Mouse (Mus musculus) hindbrain, embryonic 12.5 days (tissue): ENCODE results near the gene Ddx49. TPM values are rescaled to one million over a fixed set of nuclear protein-coding genes. Genes with fewer than 3 reads are reported as not detected.
A peak's percentile ranks its signal among the peaks of the same experiment; 100 is the strongest.

Source experiments
- ATAC-seq: fragments of 200-750 bp; cut with Nextera tagmentation; 2 replicates; pipeline ENCODE4 v1.8.0; 2017; ENCODE audit warnings: moderate TSS enrichment; ENCODE audit not compliant: low FRiP score
- H3K27ac ChIP-seq: fragments of 300-500 bp; sonication (generic); 2 replicates; pipeline ENCODE4 v1.5.1; 2016; ENCODE audit warnings: mild to moderate bottlenecking
- H3K27me3 ChIP-seq: fragments of 300-500 bp; sonication (generic); 2 replicates; pipeline ENCODE4 v1.6.1; 2016; ENCODE audit warnings: mild to moderate bottlenecking
- H3K36me3 ChIP-seq: fragments of 300-500 bp; sonication (generic); 2 replicates; pipeline ENCODE4 v1.6.1; 2016; ENCODE audit warnings: mild to moderate bottlenecking
- H3K4me1 ChIP-seq: fragments of 300-500 bp; sonication (generic); 2 replicates; pipeline ENCODE4 v1.6.1; 2016
- H3K4me2 ChIP-seq: fragments of 300-500 bp; sonication (generic); replicated peaks from 2 replicates; pipeline ENCODE4 v1.6.1; 2016; ENCODE audit warnings: mild to moderate bottlenecking
- H3K4me3 ChIP-seq: fragments of 300-500 bp; sonication (generic); 2 replicates; pipeline ENCODE4 v1.5.1; 2016; ENCODE audit warnings: mild to moderate bottlenecking
- H3K9ac ChIP-seq: fragments of 300-500 bp; sonication (generic); 2 replicates; pipeline ENCODE4 v1.6.1; 2016; ENCODE audit warnings: mild to moderate bottlenecking, moderate library complexity
- H3K9me3 ChIP-seq: fragments of 300-500 bp; sonication (generic); replicated peaks from 2 replicates; pipeline ENCODE4 v1.6.1; 2016; ENCODE audit warnings: mild to moderate bottlenecking
- WGBS: fragments of 180-500 bp; shearing (Covaris S2); methylation state at CpG from one replicate; pipeline ENCODE4 v1.1.7; 2016; 5-methylcytosine and 5-hydroxymethylcytosine counted together
- polyA plus RNA-seq: library from polyadenylated mRNA; unstranded; fragments of >200 nt; fragmentation: Nextera tagmentation; extraction: Ambion mirVana; gene quantifications from 2 replicates; pipeline ENCODE4 v1.2.1, GENCODE M21; 2016

The Ddx49 gene
- polyA plus RNA-seq, 1 experiment from 2014 or later = 49.9 TPM

DNA sequence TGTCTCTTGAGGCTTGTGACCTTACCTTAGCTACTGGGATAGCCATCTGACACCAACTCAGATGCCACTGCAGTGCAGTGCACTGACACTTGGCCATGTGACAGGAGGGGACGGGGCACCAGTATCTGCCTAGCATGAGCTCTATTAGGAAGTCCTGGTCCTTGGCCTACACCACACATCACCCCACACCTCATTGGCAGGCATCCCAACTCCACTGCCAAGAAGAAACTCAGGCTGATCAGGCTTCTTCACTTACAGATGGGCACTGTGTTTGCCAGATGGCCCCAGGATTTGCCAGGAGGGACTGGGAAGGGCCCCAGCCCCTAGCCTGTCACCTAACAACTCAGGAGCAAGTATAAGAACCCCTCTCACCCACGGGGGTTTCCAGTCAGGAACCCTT is 11.1 kb upstream of the Ddx49 start:
- no peak overlapping the region for H3K4me3 ChIP-seq
- WGBS = 95% methylated on average over 2 of the region's 2 CpGs
- H3K27me3 ChIP-seq = no peaks in the 10 kb centered on the region
- ATAC-seq = no peak
- H3K4me2 ChIP-seq = no peak overlapping the region
- H3K4me1 ChIP-seq = peaks cover 35% of the 10 kb centered on the region
- no peaks in the 10 kb centered on the region for H3K9me3 ChIP-seq
- H3K36me3 ChIP-seq = peaks cover 46% of the 10 kb centered on the region
- H3K9ac ChIP-seq = no peak overlapping the region
- H3K27ac ChIP-seq = no peak overlapping the region

DNA sequence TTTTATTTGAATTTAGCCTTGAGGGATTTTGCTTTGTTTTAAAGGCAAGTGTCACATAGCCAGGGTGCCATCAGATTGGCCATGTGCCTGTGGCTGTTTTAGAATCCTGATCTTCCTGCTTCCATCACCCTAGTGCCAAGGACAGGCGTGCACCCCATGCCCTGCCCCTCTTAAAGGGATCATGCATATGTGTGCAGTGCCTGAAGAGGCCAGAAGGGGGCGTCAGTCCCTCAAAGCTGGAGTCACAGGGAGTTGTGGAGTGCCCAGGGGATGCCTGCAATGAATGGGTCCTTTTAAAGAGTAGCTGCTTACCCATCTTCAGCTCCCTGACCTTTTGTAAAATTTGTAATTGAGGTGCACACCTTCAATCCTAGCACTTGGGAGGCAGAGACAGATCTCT is 7.0 kb upstream of the Ddx49 start:
- Histone ChIP-seq H3K27me3 (no peaks in the 10 kb centered on the region), H3K4me3 (no peak overlapping the region), H3K27ac (no peak overlapping the region), H3K4me1 (no peaks in the 10 kb centered on the region), H3K4me2 (no peak overlapping the region), H3K9me3 (no peaks in the 10 kb centered on the region), H3K36me3 (peaks cover 84% of the 10 kb centered on the region), H3K9ac (no peak overlapping the region)
- ATAC-seq = no peak
- WGBS = 30% methylated on average over 2 of the region's 2 CpGs

DNA sequence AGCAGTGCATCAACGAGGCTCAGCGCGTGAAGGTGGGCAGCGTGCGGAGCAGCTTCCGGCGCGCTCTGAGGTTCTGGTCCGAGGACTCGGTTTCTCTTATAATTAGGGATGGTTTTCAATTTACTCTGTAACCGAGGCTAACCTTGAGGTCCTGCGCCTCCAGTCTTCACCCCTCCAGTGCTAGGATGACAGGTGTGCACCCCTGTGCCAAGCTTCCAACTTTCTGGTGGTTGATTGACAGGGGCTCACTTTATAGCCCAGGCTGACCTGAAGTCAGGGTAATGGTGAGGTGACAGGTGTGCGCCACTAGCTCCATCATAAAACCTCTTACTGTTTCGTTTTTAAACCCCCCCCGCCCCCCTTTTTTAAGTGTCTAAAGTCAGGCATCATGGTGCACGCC is 612 bp upstream of the Ddx49 start:
- H3K27ac ChIP-seq = peak overlapping the region; percentile 62; the same call in 1 of the 2 replicates
- WGBS = 4% methylated on average over 16 of the region's 16 CpGs
- peaks cover 50% of the 10 kb centered on the region for H3K36me3 ChIP-seq

GRCm38 (mm10) chr8:70300881-70301280 is 1.4 kb downstream of the Ddx49 start:
- Histone ChIP-seq H3K36me3 (peaks cover 54% of the 10 kb centered on the region), H3K4me1 (peaks cover 22% of the 10 kb centered on the region), H3K4me2 (0 out of 2 replicates have a peak overlapping the region, but pooled peaks have one; percentile 93)

More for the DNA sequence above, 612 bp upstream of the Ddx49 start:
- H3K4me2 ChIP-seq = peak overlapping the region; percentile 93
- H3K9me3 ChIP-seq = no peaks in the 10 kb centered on the region
- H3K4me1 ChIP-seq = peaks cover 22% of the 10 kb centered on the region
- peak overlapping the region; percentile 81 for H3K9ac ChIP-seq
- peak; percentile 41; the same call in 1 of the 2 replicates for ATAC-seq
- H3K4me3 ChIP-seq = peak overlapping the region; percentile 82
- no peaks in the 10 kb centered on the region for H3K27me3 ChIP-seq

GRCm38 (mm10) chr8:70293988-70294405 is 8.3 kb downstream of the Ddx49 start:
- Histone ChIP-seq H3K4me2 (no peak overlapping the region), H3K9ac (no peak overlapping the region), H3K4me1 (no peaks in the 10 kb centered on the region), H3K27me3 (no peaks in the 10 kb centered on the region), H3K27ac (no peak overlapping the region), H3K36me3 (peaks cover 91% of the 10 kb centered on the region), H3K4me3 (no peak overlapping the region), H3K9me3 (no peaks in the 10 kb centered on the region)
- ATAC-seq = no peak
- 82% methylated on average over 5 of the region's 5 CpGs for WGBS

More at GRCm38 (mm10) chr8:70300881-70301280, 1.4 kb downstream of the Ddx49 start:
- Histone ChIP-seq H3K9ac (no peak overlapping the region), H3K4me3 (no peak overlapping the region), H3K27me3 (no peaks in the 10 kb centered on the region), H3K27ac (no peak overlapping the region), H3K9me3 (no peaks in the 10 kb centered on the region)
- no peak for ATAC-seq
- WGBS = 82% methylated on average over 3 of the region's 3 CpGs

DNA sequence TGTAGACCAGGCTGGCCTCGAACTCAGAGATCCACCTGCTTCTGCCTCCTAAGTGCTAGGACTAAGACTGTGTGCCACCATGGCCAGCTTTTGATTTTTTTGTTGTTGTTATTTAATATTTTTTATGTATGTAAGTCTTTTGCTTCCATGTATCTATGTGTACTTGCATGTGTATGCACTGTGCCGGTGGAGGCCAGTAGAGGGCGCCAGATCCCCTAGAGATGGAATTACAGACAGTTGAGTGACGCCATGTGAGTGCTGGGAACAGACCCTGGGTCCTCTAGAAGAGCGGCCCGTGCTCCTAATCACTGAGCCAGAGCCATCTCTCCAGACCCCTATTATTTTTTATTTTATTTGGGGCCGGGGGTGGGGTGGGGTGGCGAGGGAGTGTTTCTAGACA is 15.6 kb downstream of the Ddx49 start:
- H3K4me1 ChIP-seq = peaks cover 18% of the 10 kb centered on the region
- no peak overlapping the region for H3K27ac ChIP-seq
- H3K4me2 ChIP-seq = no peak overlapping the region
- no peaks in the 10 kb centered on the region for H3K9me3 ChIP-seq
- H3K9ac ChIP-seq = no peak overlapping the region
- H3K36me3 ChIP-seq = peaks cover 63% of the 10 kb centered on the region
- H3K27me3 ChIP-seq = no peaks in the 10 kb centered on the region
- no peak overlapping the region for H3K4me3 ChIP-seq
- ATAC-seq = no peak
- WGBS = 93% methylated on average over 8 of the region's 8 CpGs

GRCm38 (mm10) chr8:70285304-70285703 is 17.0 kb downstream of the Ddx49 start:
- Histone ChIP-seq H3K36me3 (peaks cover 49% of the 10 kb centered on the region), H3K9me3 (no peaks in the 10 kb centered on the region), H3K9ac (no peak overlapping the region), H3K4me3 (no peak overlapping the region), H3K4me2 (no peak overlapping the region), H3K27ac (no peak overlapping the region), H3K4me1 (peaks cover 18% of the 10 kb centered on the region), H3K27me3 (no peaks in the 10 kb centered on the region)
- no peak for ATAC-seq
- 98% methylated on average over 15 of the region's 15 CpGs for WGBS

GRCm38 (mm10) chr8:70284421-70284820 is 17.9 kb downstream of the Ddx49 start:
- Histone ChIP-seq H3K9ac (no peak overlapping the region), H3K4me1 (peaks cover 18% of the 10 kb centered on the region), H3K4me3 (peak overlapping the region; percentile 89; the same call in 1 of the 2 replicates), H3K9me3 (no peaks in the 10 kb centered on the region), H3K27me3 (no peaks in the 10 kb centered on the region), H3K36me3 (peaks cover 42% of the 10 kb centered on the region), H3K27ac (no peak overlapping the region), H3K4me2 (peak overlapping the region; percentile 71)
- WGBS = 83% methylated on average over 5 of the region's 5 CpGs
- no peak for ATAC-seq

GRCm38 (mm10) chr8:70283136-70284077 is 18.9 kb downstream of the Ddx49 start:
- under 1% methylated on average over 55 of the region's 55 CpGs for WGBS
- peak; percentile 63 for ATAC-seq
- Histone ChIP-seq H3K27ac (peak overlapping the region; percentile 62), H3K36me3 (peaks cover 34% of the 10 kb centered on the region), H3K4me3 (peak overlapping the region; percentile 89), H3K9ac (peak overlapping the region; percentile 92), H3K4me1 (peaks cover 18% of the 10 kb centered on the region), H3K27me3 (no peaks in the 10 kb centered on the region), H3K9me3 (no peaks in the 10 kb centered on the region), H3K4me2 (peak overlapping the region; percentile 71)

GRCm38 (mm10) chr8:70282603-70283135 is 19.6 kb downstream of the Ddx49 start, which contains the start of gene Homer3:
Gene Homer3 (plus strand): TSS chr8:70282827.
- peaks cover 18% of the 10 kb centered on the region for H3K4me1 ChIP-seq
- ATAC-seq = peak; percentile 86
- H3K27me3 ChIP-seq = no peaks in the 10 kb centered on the region
- H3K4me3 ChIP-seq = peak within 1 kb of the TSS; percentile 89
- H3K27ac ChIP-seq = peak within 1 kb of the TSS; percentile 62
- H3K4me2 ChIP-seq = peak within 1 kb of the TSS; percentile 71
- WGBS = 2% methylated on average over 36 of the region's 36 CpGs
- peak within 1 kb of the TSS; percentile 92 for H3K9ac ChIP-seq
- no peaks in the 10 kb centered on the region for H3K9me3 ChIP-seq
- peaks cover 27% of the 10 kb centered on the region for H3K36me3 ChIP-seq

- Histone ChIP-seq H3K27ac (no peak overlapping the region), H3K4me3 (no peak overlapping the region), H3K9ac (no peak overlapping the region), H3K4me1 (peaks cover 18% of the 10 kb centered on the region), H3K27me3 (no peaks in the 10 kb centered on the region), H3K36me3 (peaks cover 11% of the 10 kb centered on the region), H3K9me3 (no peaks in the 10 kb centered on the region), H3K4me2 (no peak overlapping the region)
- 55% methylated on average over 3 of the region's 3 CpGs for WGBS
- ATAC-seq = no peak
These were observed 21.3 kb downstream of the Ddx49 start for GRCm38 (mm10) chr8:70281001-70281400.

DNA sequence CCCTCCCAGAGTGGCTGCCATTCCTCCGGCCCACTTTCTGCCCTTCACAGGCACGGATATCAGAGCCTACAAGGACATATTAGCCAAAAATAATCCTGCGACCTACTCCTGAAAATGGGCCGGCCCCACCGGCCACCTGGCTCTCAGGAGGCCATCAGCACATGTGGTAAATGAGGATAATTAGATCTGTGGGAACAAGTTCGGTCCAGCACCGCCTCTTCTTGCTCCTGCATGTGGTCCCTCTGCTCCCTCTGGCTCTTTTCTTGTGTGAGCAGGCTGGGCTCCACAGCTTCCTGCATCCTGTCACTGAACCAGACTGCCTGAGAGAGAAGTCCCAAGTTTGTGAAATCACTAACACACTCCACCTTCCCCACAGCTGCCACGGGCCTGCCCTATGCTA is 23.0 kb downstream of the Ddx49 start:
- no peak overlapping the region for H3K27ac ChIP-seq
- no peak overlapping the region for H3K4me3 ChIP-seq
- WGBS = 68% methylated on average over 8 of the region's 8 CpGs

More for the DNA sequence above, 23.0 kb downstream of the Ddx49 start:
- Histone ChIP-seq H3K27me3 (no peaks in the 10 kb centered on the region), H3K9me3 (no peaks in the 10 kb centered on the region), H3K4me1 (peaks cover 12% of the 10 kb centered on the region), H3K4me2 (no peak overlapping the region), H3K36me3 (no peaks in the 10 kb centered on the region), H3K9ac (no peak overlapping the region)
- no peak for ATAC-seq
